Mouse (Mus musculus) lung, embryonic 15.5 days (tissue): Measurements from ENCODE around the gene Olfr94. TPM values are rescaled to one million over a fixed set of nuclear protein-coding genes. Genes with fewer than 3 reads are reported as not detected.
"Not testable (repeated sequence)": the region's sequence is repeated elsewhere in the genome, so short reads cannot be mapped to it uniquely, and the experiment has no call there.

ENCODE experiments used
- ATAC-seq: fragments of 200-750 bp; cut with Nextera tagmentation; 2 replicates; pipeline ENCODE4 v1.8.0; 2017; ENCODE audit warnings: moderate number of reproducible peaks, borderline replicate concordance; ENCODE audit not compliant: low FRiP score, low TSS enrichment; ENCODE audit errors: extremely low read depth
- H3K27ac ChIP-seq: fragments of 300-500 bp; sonication (generic); 2 replicates; pipeline ENCODE4 v1.5.1; 2015; ENCODE audit warnings: moderate library complexity, mild to moderate bottlenecking, inconsistent platforms
- H3K27me3 ChIP-seq: fragments of 300-500 bp; sonication (generic); 2 replicates; pipeline ENCODE4 v1.6.1; 2015; ENCODE audit warnings: inconsistent platforms
- H3K36me3 ChIP-seq: fragments of 300-500 bp; sonication (generic); 2 replicates; pipeline ENCODE4 v1.6.1; 2015; ENCODE audit warnings: inconsistent platforms
- H3K4me1 ChIP-seq: fragments of 300-500 bp; sonication (generic); 2 replicates; pipeline ENCODE4 v1.6.1; 2015; ENCODE audit warnings: inconsistent platforms
- H3K4me2 ChIP-seq: fragments of 300-500 bp; sonication (generic); 2 replicates; pipeline ENCODE4 v1.6.1; 2015; ENCODE audit warnings: inconsistent platforms, mild to moderate bottlenecking, moderate library complexity
- H3K4me3 ChIP-seq: fragments of 300-500 bp; sonication (generic); 2 replicates; pipeline ENCODE4 v1.5.1; 2015; ENCODE audit warnings: mild to moderate bottlenecking, inconsistent platforms
- H3K9ac ChIP-seq: fragments of 300-500 bp; sonication (generic); 2 replicates; pipeline ENCODE4 v1.6.1; 2015; ENCODE audit warnings: inconsistent platforms
- H3K9me3 ChIP-seq: fragments of 300-500 bp; sonication (generic); 2 replicates; pipeline ENCODE4 v1.6.1; 2016; ENCODE audit warnings: inconsistent platforms
- WGBS: fragments of 180-500 bp; shearing (Covaris S2); methylation state at CpG from one replicate; pipeline ENCODE4 v1.1.7; 2015; 5-methylcytosine and 5-hydroxymethylcytosine counted together
- polyA plus RNA-seq: library from polyadenylated mRNA; unstranded; fragments of >200 nt; fragmentation: Nextera tagmentation; extraction: Ambion mirVana; gene quantifications from 2 replicates; pipeline ENCODE4 v1.2.1, GENCODE M21; 2015

Gene Olfr94
- polyA plus RNA-seq = not detected in 2 replicates

GRCm38 (mm10) chr17:37200894-37201293, at the start of gene Olfr94:
Gene Olfr94, minus strand, starts transcription at chr17:37200994.
- no peak for ATAC-seq
- no peak within 1 kb of the TSS for H3K27ac ChIP-seq
- H3K9ac ChIP-seq = no peak within 1 kb of the TSS
- no peak within 1 kb of the TSS for H3K4me3 ChIP-seq
- no peaks in the 10 kb centered on the region for H3K9me3 ChIP-seq
- 75% methylated on average over 2 of the region's 2 CpGs for WGBS
- 0 out of 2 replicates have a peak, but pooled peaks cover 9% of the 10 kb centered on the region for H3K4me1 ChIP-seq
- H3K36me3 ChIP-seq = no peaks in the 10 kb centered on the region
- no peak within 1 kb of the TSS for H3K4me2 ChIP-seq
- peaks cover 33% of the 10 kb centered on the region for H3K27me3 ChIP-seq

GRCm38 (mm10) chr17:37250544-37250943, 49.8 kb upstream of the Olfr94 start:
- no peak overlapping the region for H3K4me2 ChIP-seq
- H3K4me3 ChIP-seq = no peak overlapping the region
- H3K4me1 ChIP-seq = no peaks in the 10 kb centered on the region
- no peaks in the 10 kb centered on the region for H3K36me3 ChIP-seq
- H3K27ac ChIP-seq = no peak overlapping the region
- no peak overlapping the region for H3K9ac ChIP-seq
- no peaks in the 10 kb centered on the region for H3K27me3 ChIP-seq
- 9% methylated on average over 1 of the region's 1 CpGs for WGBS
- H3K9me3 ChIP-seq = no peaks in the 10 kb centered on the region
- no peak for ATAC-seq

GRCm38 (mm10) chr17:37249460-37249859, 48.7 kb upstream of the Olfr94 start:
- Histone ChIP-seq H3K9me3 (no peaks in the 10 kb centered on the region), H3K4me1 (no peaks in the 10 kb centered on the region), H3K27ac (no peak overlapping the region), H3K27me3 (no peaks in the 10 kb centered on the region), H3K9ac (no peak overlapping the region), H3K4me3 (no peak overlapping the region), H3K36me3 (no peaks in the 10 kb centered on the region), H3K4me2 (no peak overlapping the region)
- no peak for ATAC-seq

GRCm38 (mm10) chr17:37246715-37247114, 45.9 kb upstream of the Olfr94 start:
- Histone ChIP-seq H3K4me3 (no peak overlapping the region), H3K27me3 (no peaks in the 10 kb centered on the region), H3K9ac (no peak overlapping the region), H3K27ac (no peak overlapping the region), H3K36me3 (no peaks in the 10 kb centered on the region), H3K9me3 (no peaks in the 10 kb centered on the region), H3K4me2 (no peak overlapping the region), H3K4me1 (no peaks in the 10 kb centered on the region)
- 27% methylated on average over 5 of the region's 5 CpGs for WGBS
- ATAC-seq = no peak

GRCm38 (mm10) chr17:37242198-37242597, 41.4 kb upstream of the Olfr94 start:
- no peak for ATAC-seq
- Histone ChIP-seq H3K9me3 (no peaks in the 10 kb centered on the region), H3K9ac (no peak overlapping the region), H3K36me3 (no peaks in the 10 kb centered on the region), H3K4me1 (no peaks in the 10 kb centered on the region), H3K4me2 (no peak overlapping the region), H3K4me3 (no peak overlapping the region), H3K27me3 (no peaks in the 10 kb centered on the region), H3K27ac (no peak overlapping the region)
- 22% methylated on average over 3 of the region's 3 CpGs for WGBS

- H3K27ac ChIP-seq, H3K27me3 ChIP-seq, H3K9me3 ChIP-seq, H3K4me1 ChIP-seq, H3K9ac ChIP-seq, ATAC-seq, H3K4me3 ChIP-seq, H3K4me2 ChIP-seq, H3K36me3 ChIP-seq: not testable (repeated sequence)
- WGBS = 83% methylated on average over 2 of the region's 2 CpGs
These were observed 36.4 kb upstream of the Olfr94 start, which contains the start of gene Olfr97 for GRCm38 (mm10) chr17:37237230-37237629. Gene Olfr97, minus strand, starts transcription at chr17:37237330.

- H3K4me2 ChIP-seq = no peak overlapping the region
- H3K4me1 ChIP-seq = no peaks in the 10 kb centered on the region
- no peak overlapping the region for H3K9ac ChIP-seq
- WGBS = 17% methylated on average over 1 of the region's 1 CpGs
- no peak overlapping the region for H3K27ac ChIP-seq
- ATAC-seq = no peak
- no peak overlapping the region for H3K4me3 ChIP-seq
- no peaks in the 10 kb centered on the region for H3K36me3 ChIP-seq
- no peaks in the 10 kb centered on the region for H3K9me3 ChIP-seq
- no peaks in the 10 kb centered on the region for H3K27me3 ChIP-seq
These were observed 21.1 kb upstream of the Olfr94 start for GRCm38 (mm10) chr17:37221879-37222278.

- Histone ChIP-seq H3K36me3 (no peaks in the 10 kb centered on the region), H3K4me3 (no peak within 1 kb of the TSS), H3K4me1 (no peaks in the 10 kb centered on the region), H3K9ac (no peak within 1 kb of the TSS), H3K27ac (no peak within 1 kb of the TSS), H3K4me2 (no peak within 1 kb of the TSS), H3K27me3 (no peaks in the 10 kb centered on the region), H3K9me3 (no peaks in the 10 kb centered on the region)
- ATAC-seq = no peak
- 50% methylated on average over 4 of the region's 4 CpGs for WGBS
These were observed 19.1 kb upstream of the Olfr94 start, which contains the start of gene Olfr96 for GRCm38 (mm10) chr17:37219846-37220245. Gene Olfr96, plus strand, starts transcription at chr17:37220146.

- ATAC-seq = no peak
- Histone ChIP-seq H3K4me2 (no peak overlapping the region), H3K9ac (no peak overlapping the region), H3K9me3 (no peaks in the 10 kb centered on the region), H3K27me3 (no peaks in the 10 kb centered on the region), H3K36me3 (no peaks in the 10 kb centered on the region), H3K27ac (no peak overlapping the region), H3K4me3 (no peak overlapping the region), H3K4me1 (no peaks in the 10 kb centered on the region)
- WGBS = 73% methylated on average over 3 of the region's 3 CpGs
These were observed 17.7 kb upstream of the Olfr94 start for GRCm38 (mm10) chr17:37218486-37218885.

GRCm38 (mm10) chr17:37213018-37213417, 12.2 kb upstream of the Olfr94 start, which contains the start of gene Olfr95:
Gene Olfr95, minus strand, starts transcription at chr17:37213118.
- Histone ChIP-seq H3K4me1 (no peaks in the 10 kb centered on the region), H3K36me3 (no peaks in the 10 kb centered on the region), H3K27ac (no peak within 1 kb of the TSS), H3K27me3 (peaks cover 19% of the 10 kb centered on the region), H3K4me2 (no peak within 1 kb of the TSS), H3K4me3 (no peak within 1 kb of the TSS), H3K9ac (no peak within 1 kb of the TSS), H3K9me3 (no peaks in the 10 kb centered on the region)
- 60% methylated on average over 3 of the region's 3 CpGs for WGBS
- ATAC-seq = no peak

GRCm38 (mm10) chr17:37210884-37211768, 10.3 kb upstream of the Olfr94 start:
- H3K27me3 ChIP-seq = peaks cover 19% of the 10 kb centered on the region
- no peak overlapping the region for H3K9ac ChIP-seq
- H3K27ac ChIP-seq = no peak overlapping the region
- no peak overlapping the region for H3K4me3 ChIP-seq
- ATAC-seq = no peak
- 13% methylated on average over 40 of the region's 40 CpGs for WGBS
- H3K9me3 ChIP-seq = no peaks in the 10 kb centered on the region
- H3K36me3 ChIP-seq = no peaks in the 10 kb centered on the region
- H3K4me2 ChIP-seq = peak overlapping the region; percentile 24; the same call in 1 of the 2 replicates
- no peaks in the 10 kb centered on the region for H3K4me1 ChIP-seq

- WGBS = 25% methylated on average over 3 of the region's 3 CpGs
These were observed 3.1 kb upstream of the Olfr94 start for GRCm38 (mm10) chr17:37203917-37204236.

More at GRCm38 (mm10) chr17:37203917-37204236, 3.1 kb upstream of the Olfr94 start:
- Histone ChIP-seq H3K4me1 (no peaks in the 10 kb centered on the region), H3K36me3 (no peaks in the 10 kb centered on the region), H3K9ac (no peak overlapping the region), H3K27ac (no peak overlapping the region), H3K4me3 (no peak overlapping the region), H3K9me3 (no peaks in the 10 kb centered on the region), H3K4me2 (no peak overlapping the region), H3K27me3 (peaks cover 5% of the 10 kb centered on the region; the same call in 1 of the 2 replicates)
- ATAC-seq = no peak
